Mouse (Mus musculus) spleen, postnatal 4 days (tissue): ENCODE measurements around the gene Il13.
A peak's percentile ranks its signal among the peaks of the same experiment; 100 is the strongest.

Experiments used
- DNase-seq, 2 experiments: peaks; one replicate each; pipeline ENCODE4 v3.0.0; 2022; ENCODE audit warnings: low spot score in 2 of 2

Gene Il13

DNA sequence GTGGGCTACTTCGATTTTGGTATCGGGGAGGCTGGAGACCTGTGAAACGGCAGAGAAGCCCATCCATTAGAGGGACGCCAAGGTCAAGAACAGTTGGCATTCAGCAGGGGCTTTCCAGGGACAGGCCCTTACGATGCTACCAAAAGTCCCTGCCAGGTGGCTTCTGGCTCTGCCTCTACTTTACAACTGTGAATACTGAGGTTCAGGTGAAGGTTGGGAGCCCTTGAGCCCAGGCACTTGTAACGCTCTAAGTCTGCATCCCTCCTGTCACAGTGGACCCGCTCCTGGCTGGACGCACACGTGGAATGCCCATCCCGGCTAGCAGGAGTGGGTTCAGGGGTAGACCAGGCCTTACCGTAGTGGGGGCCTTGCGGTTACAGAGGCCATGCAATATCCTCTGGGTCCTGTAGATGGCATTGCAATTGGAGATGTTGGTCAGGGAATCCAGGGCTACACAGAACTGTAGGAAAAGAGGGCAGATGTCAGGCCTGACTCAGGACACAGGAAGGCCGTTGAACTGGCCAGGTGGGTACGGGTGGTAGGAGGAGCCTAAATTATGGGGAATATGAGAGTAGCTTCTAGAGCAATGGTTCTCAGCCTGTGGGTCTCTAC lies 2.3 kb downstream of the Il13 start:
- no peak for DNase-seq

DNA sequence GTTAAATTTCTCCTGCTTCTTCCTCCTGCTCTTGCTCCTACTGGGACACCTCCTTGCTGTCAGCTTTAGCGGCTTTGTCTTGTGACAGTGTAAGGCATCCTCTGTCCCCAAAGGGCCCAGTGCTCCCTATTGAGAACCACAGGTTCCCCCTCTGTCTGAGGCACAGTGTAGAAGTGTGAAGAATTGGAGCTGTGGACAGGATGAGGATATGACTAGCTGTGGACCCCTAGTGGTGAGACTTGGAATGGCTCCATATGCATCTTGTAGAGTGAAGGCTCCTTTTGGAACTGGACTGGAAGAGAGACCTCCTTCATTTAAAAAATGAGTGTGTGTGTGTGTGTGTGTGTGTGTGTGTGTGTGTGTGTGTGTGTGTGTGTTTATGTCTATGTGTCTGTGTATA lies 6.6 kb downstream of the Il13 start:
- DNase-seq, result peak; percentile 78 to 90

DNA sequence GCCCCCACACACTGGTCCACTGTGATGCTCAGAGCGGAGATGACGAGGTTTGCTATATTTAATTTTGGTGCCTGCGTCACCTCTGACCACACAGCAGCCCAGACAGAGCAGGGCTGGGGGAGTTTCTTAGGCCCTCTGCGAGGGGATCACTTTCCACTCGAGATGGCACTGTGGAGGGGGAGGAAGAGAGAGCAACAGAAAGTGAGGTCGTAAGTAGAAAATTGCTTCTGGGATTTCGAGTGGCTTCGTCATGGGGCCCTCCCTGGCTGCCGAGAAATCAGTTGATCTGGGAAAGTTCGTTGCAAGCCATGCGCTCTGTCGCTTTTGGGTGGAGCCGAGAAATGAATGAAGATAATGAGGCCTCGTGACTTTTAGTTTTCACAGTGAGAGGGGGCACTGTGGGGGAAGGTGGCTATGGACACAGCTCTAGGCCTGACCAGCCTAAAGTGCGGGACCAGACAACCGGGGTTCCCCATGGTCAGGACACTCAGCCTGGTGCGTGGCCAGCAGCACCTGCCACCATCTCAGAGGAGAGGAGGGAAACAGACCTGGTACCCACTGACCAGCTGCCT lies 7.6 kb downstream of the Il13 start:
- DNase-seq, result no peak

DNA sequence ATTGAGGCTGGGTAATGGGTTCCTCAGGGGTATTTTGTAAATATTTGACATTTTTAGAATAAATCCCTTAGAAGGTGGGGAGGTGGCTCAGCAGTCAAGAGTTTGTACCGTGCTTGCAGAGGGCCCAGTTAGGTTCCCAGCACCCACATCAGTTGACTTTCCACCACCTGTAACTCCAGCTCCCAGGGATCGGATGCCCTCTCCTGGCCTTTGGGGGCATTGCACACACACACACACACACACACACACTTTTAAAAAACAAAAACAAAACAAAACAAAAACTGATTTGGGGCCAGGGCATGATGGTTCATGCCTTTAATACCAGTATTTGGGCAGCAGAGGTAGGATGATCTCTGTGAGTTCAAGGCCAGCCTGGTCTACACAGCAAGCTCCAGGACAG lies 10.4 kb downstream of the Il13 start:
- DNase-seq, result no peak

DNA sequence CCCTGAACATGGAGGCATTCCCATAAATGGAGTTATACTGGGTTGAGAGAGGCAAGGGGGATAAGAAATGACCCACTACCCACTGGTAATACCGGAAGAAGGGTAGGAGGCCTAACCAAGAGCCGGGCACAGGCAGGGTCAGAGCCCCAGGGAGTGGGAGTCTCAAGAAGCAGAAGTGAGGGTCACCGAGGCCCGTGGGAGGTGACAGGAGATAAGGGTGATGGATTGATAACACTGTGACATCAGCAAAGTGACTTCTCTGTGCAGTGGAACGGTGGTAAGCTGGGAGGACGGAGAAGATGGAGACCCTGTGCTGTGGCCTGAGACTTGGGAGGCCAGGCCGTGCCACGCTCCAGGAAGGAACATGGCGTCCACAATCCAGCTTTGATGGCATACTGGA lies 10.9 kb downstream of the Il13 start:
- DNase-seq, result no peak

DNA sequence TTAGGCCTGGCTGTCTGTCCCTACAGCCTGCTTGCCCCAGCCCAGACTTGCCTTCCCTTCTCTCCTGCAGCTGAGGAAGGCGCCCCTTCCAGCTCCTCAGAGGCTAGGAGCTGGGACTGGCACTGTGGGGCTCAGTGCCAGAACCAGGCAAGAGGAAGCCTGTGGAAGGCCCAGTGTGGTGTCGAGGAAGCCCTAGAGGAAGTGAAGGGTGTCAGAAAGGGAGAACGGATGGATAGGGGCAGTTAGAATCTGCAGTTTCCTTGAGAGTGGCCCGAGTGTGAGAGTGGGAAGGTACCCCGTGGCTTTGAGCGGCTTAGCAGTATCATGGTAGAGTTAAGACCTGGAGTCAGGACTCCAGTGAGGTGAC lies 12.1 kb downstream of the Il13 start:
- DNase-seq, result no peak

DNA sequence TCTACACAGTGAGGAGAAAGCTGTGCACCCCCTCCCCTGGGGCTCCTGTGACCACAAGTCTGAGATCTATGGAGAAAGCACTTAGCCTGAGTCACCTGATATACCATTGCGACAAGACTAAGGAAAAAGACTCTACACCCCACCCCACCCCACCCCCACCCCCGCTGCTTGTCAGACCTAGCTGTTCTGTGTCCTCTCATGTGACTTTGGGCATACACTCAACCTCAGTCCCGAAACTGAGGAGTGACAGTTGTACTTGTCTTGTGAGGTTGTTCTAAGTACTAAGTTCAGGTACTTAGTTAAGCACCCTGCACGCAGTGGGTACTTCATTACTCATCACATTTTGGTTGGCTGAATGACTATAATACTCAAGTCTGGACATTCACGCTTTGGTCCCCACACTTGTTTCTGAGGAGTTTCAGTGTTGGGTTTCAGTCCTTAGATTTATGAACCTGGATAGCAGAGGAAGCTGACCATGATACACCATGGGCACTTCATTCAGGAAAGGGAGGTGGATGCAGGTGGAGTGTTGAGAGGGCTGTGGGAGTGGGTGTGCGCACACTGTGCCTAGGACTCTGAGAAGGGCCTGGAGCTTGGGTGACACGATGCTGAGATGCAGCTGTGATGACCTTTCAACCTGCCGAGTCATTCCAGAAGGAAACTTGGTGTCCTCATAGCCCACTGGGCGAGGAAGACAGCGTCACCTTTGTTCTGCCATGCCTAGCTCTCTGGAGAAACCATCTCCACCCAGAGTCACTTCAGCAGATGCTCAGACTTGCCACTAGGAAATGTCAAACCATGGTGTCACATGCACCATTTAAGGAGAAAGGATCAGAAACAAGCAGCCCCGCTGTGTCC lies 12.7 kb downstream of the Il13 start:
- DNase-seq, result no peak

DNA sequence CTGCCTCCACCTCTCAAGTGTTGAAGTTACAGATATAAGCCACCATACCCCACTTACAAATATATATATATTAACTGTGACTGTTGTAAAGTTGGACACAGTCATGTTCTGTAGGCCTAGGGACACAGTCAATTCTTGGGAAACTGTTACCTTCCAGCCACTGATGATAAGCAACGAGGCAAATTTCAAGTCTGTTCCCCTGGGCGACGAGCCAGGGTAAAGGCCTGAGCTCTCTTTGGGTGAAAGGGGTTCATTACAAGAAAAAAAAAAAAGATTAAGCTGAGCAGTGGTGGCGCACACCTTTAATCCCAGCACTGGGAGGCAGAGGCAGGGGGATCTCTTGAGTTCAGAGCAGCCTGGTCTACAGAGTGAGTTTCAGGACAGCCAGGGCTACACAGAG lies 14.4 kb downstream of the Il13 start:
- DNase-seq, result no peak

DNA sequence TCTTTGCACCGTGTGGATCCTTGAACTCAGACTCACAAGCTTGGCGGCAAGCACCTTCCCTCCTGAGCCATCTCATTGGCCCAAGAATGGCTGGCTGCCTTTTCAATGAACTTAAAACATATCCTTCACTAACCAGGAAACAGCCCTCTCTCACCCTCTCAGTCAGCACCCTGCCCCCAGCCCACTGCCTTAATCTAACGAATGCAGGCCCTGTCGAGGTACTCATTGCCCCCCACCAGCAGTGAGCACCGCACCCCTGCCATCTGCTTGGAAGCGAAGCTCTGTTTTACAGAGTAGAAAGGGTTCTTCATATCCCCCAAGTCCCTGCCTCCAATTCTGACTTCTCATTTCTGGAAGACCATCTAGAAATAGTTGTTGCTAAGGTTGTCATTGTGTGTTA lies 15.1 kb downstream of the Il13 start:
- no peak for DNase-seq

DNA sequence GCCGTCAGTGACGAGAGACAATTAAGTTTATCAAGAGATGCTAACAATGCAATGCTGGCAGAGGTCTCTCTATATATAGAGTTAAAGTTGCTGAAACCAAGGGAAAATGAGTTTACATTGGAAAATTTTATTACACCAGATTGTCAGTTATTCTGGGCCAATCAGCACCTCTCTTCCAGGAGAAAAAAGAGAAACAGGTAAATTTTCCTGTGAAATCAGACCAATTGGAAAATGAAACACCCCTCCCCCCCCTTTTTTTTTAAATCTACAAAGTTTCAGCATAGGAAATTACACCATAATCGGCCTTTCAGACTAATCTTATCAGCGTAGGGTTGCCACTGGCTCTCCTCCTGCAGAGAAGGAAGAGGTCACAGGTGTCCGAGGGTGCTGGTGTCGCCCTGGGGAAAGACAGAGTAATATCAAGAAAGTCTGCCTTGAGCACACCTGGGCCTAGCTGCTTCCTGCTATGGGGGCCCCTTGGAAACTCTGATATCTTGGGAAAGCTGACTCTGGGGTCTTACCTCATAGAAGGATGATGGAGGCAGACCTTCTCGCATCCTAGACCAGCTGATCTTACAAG lies 15.8 kb downstream of the Il13 start, which contains the start of gene Il4:
Gene Il4, minus strand, starts transcription at position 51 of the 580 bp plus-strand sequence.
- no peak for DNase-seq

DNA sequence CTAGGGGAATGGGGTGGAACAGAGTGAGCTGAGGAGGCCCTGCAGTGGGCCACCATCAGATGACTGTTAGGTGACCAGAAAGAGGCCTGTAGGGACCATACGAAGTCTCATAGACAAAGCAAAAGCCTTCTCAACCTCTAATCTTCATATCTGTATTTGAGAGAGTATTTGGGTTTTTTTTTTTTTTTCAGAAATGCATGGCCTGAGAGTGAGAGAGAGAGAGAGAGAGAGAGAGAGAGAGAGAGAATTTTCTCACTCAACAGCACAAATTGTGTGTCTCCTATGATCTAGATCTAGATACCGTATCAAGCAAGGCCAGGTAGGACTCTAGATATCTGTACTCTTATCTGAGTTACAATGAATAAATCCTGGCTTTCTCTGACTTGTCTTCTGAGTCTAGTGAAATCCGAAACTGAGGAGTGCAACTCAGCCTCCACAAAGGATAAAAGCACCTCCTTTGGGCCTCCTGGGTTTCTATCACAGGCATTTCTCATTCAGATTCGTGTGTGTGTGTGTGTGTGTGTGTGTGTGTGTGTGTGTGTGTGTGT lies 16.9 kb downstream of the Il13 start:
- no peak for DNase-seq

DNA sequence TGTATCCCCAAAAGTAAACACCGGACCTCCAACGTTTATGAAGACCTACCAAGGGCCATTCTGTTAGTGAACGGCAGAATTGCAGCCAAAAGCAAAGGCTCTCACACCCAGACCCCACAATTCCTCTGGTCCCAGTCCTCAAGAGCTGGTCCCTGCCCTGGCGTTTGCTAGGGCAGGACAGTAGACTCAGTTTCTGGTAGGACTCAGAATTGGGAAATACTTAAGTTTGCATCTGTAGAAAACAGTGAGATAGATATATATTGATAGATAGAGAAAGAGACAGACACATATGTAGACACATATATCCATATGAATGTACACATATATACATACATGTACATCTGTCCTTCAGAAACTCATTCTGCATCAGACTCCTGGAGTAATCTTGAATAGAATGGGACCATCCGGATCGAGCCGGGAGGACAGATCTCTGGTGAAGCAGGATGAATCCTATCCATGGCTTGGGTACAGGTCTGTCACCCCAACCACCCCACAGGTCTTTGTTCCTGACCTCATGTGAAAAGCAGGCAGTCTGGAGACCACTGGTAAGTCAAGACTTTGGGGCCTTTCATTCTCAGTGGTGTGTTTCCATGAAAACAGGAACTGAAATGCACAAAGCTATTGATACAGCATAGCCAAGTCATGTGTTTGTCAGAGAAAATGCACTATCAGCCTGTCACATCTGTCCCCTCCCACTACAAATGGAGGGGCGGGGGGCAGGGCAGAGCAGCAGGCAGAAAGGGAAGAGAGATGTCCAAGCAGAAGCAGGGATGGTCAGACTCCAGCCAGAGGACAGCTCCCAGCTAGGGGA lies 17.5 kb downstream of the Il13 start:
- DNase-seq, result no peak

DNA sequence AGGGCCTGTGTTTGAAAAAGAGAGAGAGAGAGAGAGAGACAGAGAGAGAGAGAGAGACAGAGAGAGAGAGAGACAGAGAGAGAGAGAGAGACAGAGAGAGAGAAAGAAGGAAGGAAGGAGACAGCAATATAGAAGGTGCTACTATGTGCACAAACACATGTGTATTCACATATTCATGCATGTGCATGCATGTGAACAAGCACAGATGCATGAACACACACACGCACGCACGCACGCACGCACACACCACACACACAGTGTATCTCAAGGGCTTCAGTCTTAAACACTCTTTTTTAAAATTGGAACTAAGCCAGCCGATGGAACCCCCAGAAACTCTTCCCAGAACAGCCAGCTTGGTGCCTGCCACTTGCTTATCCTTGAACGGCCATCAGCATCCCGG lies 18.9 kb downstream of the Il13 start:
- DNase-seq, result no peak

DNA sequence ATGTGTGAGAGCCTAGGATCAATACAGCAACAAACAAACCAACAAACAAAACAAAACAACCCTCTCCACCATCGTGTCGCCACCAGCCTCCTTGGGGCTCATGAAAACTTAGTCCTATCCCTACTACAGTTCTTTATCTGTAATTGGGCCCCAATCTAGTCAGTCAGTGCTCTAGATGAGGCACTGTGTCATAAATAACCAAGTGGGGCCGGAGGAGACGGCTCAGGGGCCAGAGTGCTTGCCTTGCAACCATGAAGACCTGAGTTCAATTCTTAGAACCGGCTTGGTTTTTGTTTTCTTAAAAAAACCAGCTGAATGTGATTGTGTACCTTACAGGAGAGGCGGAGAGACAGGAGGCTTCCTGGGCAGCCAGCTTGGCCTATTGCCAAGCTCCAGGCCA lies 19.3 kb downstream of the Il13 start:
- DNase-seq, result no peak

DNA sequence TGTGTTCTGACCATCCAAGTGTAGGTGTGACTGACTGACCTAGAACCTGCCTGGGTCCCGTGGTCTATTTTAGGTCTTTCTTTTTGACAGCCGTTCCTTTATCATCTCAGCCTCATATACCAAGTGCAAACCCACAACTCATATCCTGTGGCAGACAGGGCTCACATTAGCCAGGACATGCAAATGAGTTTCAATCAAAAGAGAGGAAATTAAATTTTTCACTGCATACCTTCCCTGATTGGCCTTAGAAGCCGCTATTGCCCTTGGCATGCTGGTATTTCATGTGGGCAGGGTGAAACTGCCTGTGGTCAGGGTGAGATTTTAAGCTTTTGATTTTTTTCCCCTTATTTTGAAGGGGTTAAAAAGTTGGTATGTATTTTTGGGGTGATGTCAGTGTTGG lies 24.8 kb downstream of the Il13 start:
- DNase-seq, result no peak

DNA sequence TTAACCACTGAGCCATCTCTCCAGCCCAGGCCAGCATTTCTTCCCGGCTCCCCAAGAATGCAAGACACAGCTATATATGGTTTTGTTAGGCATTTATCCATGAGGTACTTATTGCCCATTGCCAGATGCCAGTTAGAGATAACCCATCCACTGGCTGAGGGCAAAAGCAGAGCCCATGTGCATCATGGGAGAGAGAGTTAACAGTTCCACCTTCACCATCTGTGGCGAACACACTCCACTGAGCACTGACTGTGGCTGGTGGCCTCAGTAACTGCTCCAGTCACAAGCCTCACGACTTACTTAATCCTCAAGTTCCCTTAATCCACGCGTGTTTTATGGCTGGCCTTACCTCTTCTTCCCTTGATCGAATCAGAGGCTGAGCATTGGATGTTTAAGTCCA lies 25.3 kb downstream of the Il13 start:
- no peak for DNase-seq

DNA sequence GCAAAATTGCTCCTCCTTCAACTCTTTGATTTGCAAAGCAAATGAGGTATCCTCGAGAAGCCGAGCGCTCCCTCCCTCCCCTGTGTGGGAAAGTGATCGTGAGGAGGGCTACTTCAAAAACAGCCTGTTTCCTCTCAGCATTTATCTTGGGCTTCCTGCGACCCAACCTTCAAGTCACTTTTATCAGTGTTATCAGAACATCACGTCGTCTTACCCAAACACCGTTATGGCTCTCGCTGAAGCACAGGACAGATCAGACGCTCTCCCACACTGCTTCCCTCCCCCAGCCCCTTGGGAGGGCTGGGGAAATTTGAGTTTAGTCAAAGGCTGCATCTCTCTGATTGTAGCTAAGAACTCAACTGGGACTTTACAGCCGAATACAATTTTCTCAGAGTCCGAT lies 28.9 kb downstream of the Il13 start:
- no peak for DNase-seq

DNA sequence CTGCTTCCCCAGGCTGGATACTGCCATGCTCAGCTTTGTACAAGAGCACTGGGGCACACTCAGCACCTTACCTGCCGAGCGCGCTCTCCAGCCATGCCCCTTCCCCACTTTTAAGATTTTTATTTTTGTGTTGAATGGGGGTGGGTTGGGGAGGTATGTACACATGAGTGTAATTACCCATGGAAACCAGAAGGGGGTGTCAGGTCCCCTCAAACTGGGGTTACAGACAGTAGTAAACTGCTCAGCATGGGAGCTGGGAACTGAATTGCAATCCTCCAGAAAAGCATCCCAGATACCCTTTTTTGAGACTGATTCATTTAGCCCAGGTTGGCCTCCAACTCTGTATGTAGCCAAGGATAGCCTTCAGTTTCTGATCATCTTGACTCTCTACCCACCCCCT lies 29.5 kb downstream of the Il13 start:
- DNase-seq, result no peak

DNA sequence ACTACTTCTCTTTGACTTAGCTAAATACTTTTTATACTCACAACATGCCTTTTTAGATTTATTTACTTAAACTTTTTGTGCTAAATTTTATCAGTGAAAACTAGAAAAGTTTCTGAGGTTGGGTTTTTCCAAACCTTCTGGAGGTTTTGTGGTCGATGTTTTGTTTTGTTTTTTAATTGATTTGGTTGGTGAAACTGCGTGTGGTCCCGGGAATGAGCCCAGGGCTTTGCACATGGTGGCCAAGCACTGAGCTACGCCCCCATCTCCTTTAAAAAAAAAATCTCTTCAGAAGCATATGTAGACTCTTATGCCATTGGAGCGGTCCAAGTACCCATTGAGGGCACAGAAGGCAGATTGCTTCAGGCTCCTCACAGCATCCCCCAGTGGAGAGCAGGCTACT lies 43.4 kb downstream of the Il13 start:
- no peak for DNase-seq

DNA sequence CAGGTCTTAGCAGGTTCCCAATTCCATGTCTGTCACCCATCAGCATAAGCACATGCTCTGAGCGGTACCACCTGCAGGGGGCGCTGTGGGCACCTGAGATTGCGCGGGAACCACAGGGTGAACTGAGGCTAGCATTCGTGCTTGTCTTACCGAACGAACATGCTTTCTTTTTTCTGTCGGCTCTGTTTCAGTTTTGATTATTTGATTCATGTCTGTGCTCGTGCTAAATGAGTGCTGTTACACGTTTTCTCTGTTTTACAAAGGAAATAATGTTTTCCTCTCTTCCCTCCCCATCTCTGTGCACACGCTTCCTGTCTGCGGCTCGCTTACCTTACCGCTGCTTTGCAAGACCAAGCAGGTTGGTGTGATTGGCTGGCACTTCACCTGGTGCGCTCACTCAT lies 44.1 kb downstream of the Il13 start:
- peak; percentile 79 to 93 for DNase-seq

DNA sequence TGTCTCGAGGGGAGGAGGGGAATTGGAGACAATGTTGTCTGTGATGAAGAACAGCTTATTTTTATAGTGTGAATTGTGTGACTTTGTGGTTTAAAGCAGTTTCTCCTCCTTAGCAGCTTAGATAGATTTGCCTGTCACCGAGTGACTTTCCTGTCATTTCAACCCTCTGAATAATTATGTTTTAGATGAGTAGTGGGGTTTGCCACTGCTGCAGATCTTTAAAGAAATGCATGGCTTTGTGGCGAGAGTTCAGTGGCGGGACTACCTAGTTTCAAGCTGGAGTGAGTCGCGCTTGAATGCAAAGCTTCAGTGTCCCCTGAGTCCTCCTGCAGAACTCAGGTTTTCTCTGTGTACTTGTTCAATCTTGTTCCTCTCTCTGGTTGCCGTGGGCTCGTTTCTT lies 46.2 kb downstream of the Il13 start:
- DNase-seq, result no peak

DNA sequence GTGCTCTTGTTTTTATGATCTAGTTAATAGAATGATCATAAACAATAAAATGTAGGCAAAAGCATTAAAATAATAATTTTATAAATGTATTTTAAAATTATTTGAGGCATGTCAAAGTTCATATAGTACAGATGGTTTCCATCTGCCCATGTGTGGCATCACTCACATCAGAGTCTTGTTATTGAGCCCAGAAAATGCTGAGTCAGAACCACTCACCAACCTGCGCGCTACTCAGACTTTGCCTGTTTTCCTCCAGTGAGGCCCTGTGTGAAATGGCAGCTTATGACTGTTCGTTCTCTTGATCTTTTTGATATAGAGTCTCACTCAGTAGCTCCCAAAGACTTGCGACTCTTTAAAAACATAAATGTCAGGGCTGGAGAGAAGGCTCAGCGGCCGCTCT lies 49.0 kb downstream of the Il13 start:
- DNase-seq, result no peak
